10 mouse cellular contexts compared by ENCODE assay signal in genomic region chr10:5790657-5791056, GRCm38 (mm10). TPM values are rescaled to one million over a fixed set of nuclear protein-coding genes. Genes with fewer than 3 reads are reported as not detected.
A peak's percentile ranks its signal among the peaks of the same experiment; 100 is the strongest.
DNase-seq lines count a peak whose midpoint lies in the region; ATAC-seq and TF ChIP-seq lines count a peak whose summit lies in the region.
"Had no signal": no experiment of that assay in that cellular context is flagged by ENCODE, and none has a peak within 500 bp of the region (broad histone marks: within the 10 kb centered on the region; RNA-seq: fewer than 3 reads in every experiment).

No protein-coding gene starts in this region.

- H3K4me3 ChIP-seq in kidney, adult 2 months (ENCODE audit: insufficient read depth, low read depth, low read length): no peak overlapping the region
- H3K4me3 ChIP-seq in kidney, embryonic 15.5 days (replicated peaks): no peak overlapping the region
- no peak overlapping the region for H3K4me3 ChIP-seq in MEL (ENCODE audit: control insufficient read depth in 1 of 2, insufficient read depth in 1 of 2, low read depth in 2 of 2, low read length in 2 of 2)
- H3K4me3 ChIP-seq in neural tube, embryonic 12.5 days: no peak overlapping the region
- H3K4me3 ChIP-seq: embryonic facial prominence, embryonic 12.5 days; limb, embryonic 15.5 days had no signal

- DNase-seq in kidney, adult 2 months: peak; percentile 38
- peak; percentile 66 for DNase-seq in MEL (ENCODE audit: low read depth, low spot score)
- DNase-seq in brain, adult 2 months (ENCODE audit: low read depth, low spot score): peak; percentile 65
- peak; percentile 44 to 61 for DNase-seq in frontal cortex, postnatal 36 days (ENCODE audit: low spot score in 2 of 2)
- peak; percentile 51 to 64 for DNase-seq in left cerebral cortex, postnatal 25 days (ENCODE audit: low spot score in 2 of 2)

- WGBS in kidney, adult 2 months: 14% methylated on average over 12 of the region's 12 CpGs
- 20% methylated on average over 12 of the region's 12 CpGs for WGBS in kidney, embryonic 15.5 days
- 24% methylated on average over 12 of the region's 12 CpGs for WGBS in neural tube, embryonic 12.5 days

- no peaks in the 10 kb centered on the region for H3K27me3 ChIP-seq in kidney, adult 2 months (replicated peaks; ENCODE audit: control insufficient read depth, insufficient read depth, low read length)
- no peaks in the 10 kb centered on the region for H3K27me3 ChIP-seq in kidney, embryonic 15.5 days
- peaks cover 0 to 2% of the 10 kb centered on the region in 2 experiments; a peak in 2 of 4 replicates for H3K27me3 ChIP-seq in MEL (ENCODE audit: control insufficient read depth in 1 of 2, insufficient read depth in 2 of 2, low read length in 2 of 2)
- H3K27me3 ChIP-seq in neural tube, embryonic 12.5 days (replicated peaks): no peaks in the 10 kb centered on the region
- H3K27me3 ChIP-seq: embryonic facial prominence, embryonic 12.5 days; limb, embryonic 15.5 days had no signal

- H3K4me2 ChIP-seq in kidney, embryonic 15.5 days: no peak overlapping the region
- no peak overlapping the region for H3K4me2 ChIP-seq in neural tube, embryonic 12.5 days (replicated peaks)
- H3K4me2 ChIP-seq: embryonic facial prominence, embryonic 12.5 days; limb, embryonic 15.5 days had no signal

- intact Hi-C loops in left cerebral cortex, postnatal 25 days (cut with DNase I): loop anchor here (2.0 to 10.0 kb wide), 3 partner anchors 156 to 476 kb away; no protein-coding TSS in a partner anchor

- no peak for TF ChIP-seq POLR2A in kidney, adult 2 months (IDR thresholded peaks at IDR 0.05; ENCODE audit: low read depth, low read length)
- no peak for TF ChIP-seq POLR2A in MEL (IDR thresholded peaks at IDR 0.05; ENCODE audit: control insufficient read depth in 1 of 2, insufficient read depth in 1 of 2, low read depth in 1 of 2, low read length in 2 of 2, poor library complexity in 1 of 2)

- H3K9me3 ChIP-seq in kidney, embryonic 15.5 days (replicated peaks): no peaks in the 10 kb centered on the region
- no peaks in the 10 kb centered on the region for H3K9me3 ChIP-seq in MEL (replicated peaks; ENCODE audit: insufficient read depth, low read length)
- no peaks in the 10 kb centered on the region for H3K9me3 ChIP-seq in neural tube, embryonic 12.5 days
- H3K9me3 ChIP-seq: embryonic facial prominence, embryonic 12.5 days; limb, embryonic 15.5 days had no signal

- H3K9ac ChIP-seq in kidney, embryonic 15.5 days: no peak overlapping the region
- H3K9ac ChIP-seq in MEL (ENCODE audit: control insufficient read depth, low read depth, low read length, poor library complexity, severe bottlenecking): no peak overlapping the region
- no peak overlapping the region for H3K9ac ChIP-seq in neural tube, embryonic 12.5 days
- H3K9ac ChIP-seq: embryonic facial prominence, embryonic 12.5 days; limb, embryonic 15.5 days had no signal

- no peaks in the 10 kb centered on the region for H3K4me1 ChIP-seq in kidney, adult 2 months (ENCODE audit: control insufficient read depth, insufficient read depth, low read length)
- no peaks in the 10 kb centered on the region for H3K4me1 ChIP-seq in kidney, embryonic 15.5 days
- H3K4me1 ChIP-seq in MEL (ENCODE audit: control insufficient read depth in 1 of 2, insufficient read depth in 2 of 2, low read length in 2 of 2): no peaks in the 10 kb centered on the region
- no peaks in the 10 kb centered on the region for H3K4me1 ChIP-seq in neural tube, embryonic 12.5 days
- H3K4me1 ChIP-seq: embryonic facial prominence, embryonic 12.5 days; limb, embryonic 15.5 days had no signal

- peak; percentile 62 for TF ChIP-seq CTCF in kidney, adult 2 months (conservative IDR thresholded peaks at IDR 0.05; ENCODE audit: insufficient read depth, insufficient read length, low read depth, low read length)
- TF ChIP-seq CTCF in MEL (IDR thresholded peaks at IDR 0.05 in 2 of 3, conservative IDR thresholded peaks at IDR 0.05 in 1 of 3; ENCODE audit: control insufficient read depth in 1 of 3, insufficient read depth in 1 of 3, low read depth in 2 of 3, low read length in 3 of 3, poor library complexity in 1 of 3, severe bottlenecking in 1 of 3): peak; percentile 39 to 89 (median 74)

- H3K27ac ChIP-seq in kidney, adult 2 months (ENCODE audit: insufficient read depth, low read depth, low read length): no peak overlapping the region
- no peak overlapping the region for H3K27ac ChIP-seq in kidney, embryonic 15.5 days
- no peak overlapping the region for H3K27ac ChIP-seq in MEL (ENCODE audit: control insufficient read depth, low read depth, low read length)
- H3K27ac ChIP-seq in neural tube, embryonic 12.5 days: no peak overlapping the region
- H3K27ac ChIP-seq: embryonic facial prominence, embryonic 12.5 days; limb, embryonic 15.5 days had no signal

- no peaks in the 10 kb centered on the region for H3K36me3 ChIP-seq in kidney, adult 2 months (ENCODE audit: control insufficient read depth, insufficient read depth, low read length)
- H3K36me3 ChIP-seq in kidney, embryonic 15.5 days: no peaks in the 10 kb centered on the region
- H3K36me3 ChIP-seq in MEL (ENCODE audit: control insufficient read depth in 1 of 2, insufficient read depth in 2 of 2, low read length in 2 of 2): no peaks in the 10 kb centered on the region
- H3K36me3 ChIP-seq in neural tube, embryonic 12.5 days: no peaks in the 10 kb centered on the region
- H3K36me3 ChIP-seq: embryonic facial prominence, embryonic 12.5 days; limb, embryonic 15.5 days had no signal

- no peak for ATAC-seq in kidney, embryonic 15.5 days (replicated peaks; ENCODE audit: low FRiP score)
- ATAC-seq in neural tube, embryonic 12.5 days (ENCODE audit: low FRiP score, low read depth): peak; percentile 53; the same call in 1 of the 2 replicates
- ATAC-seq in activated CD4-positive, CD25-positive, alpha-beta regulatory T cell, adult 4 months: no peak

- H3K79me2 ChIP-seq in MEL (ENCODE audit: control insufficient read depth, insufficient read depth, low read length, poor library complexity): no peaks in the 10 kb centered on the region

- peak; percentile 79 for TF ChIP-seq RAD21 in MEL (IDR thresholded peaks at IDR 0.05; ENCODE audit: low read depth, low read length)

- TF ChIP-seq EP300 in MEL (IDR thresholded peaks at IDR 0.05; ENCODE audit: low read depth in 1 of 2, low read length in 2 of 2): no peak

TF ChIP-seq in MEL, 35 proteins besides CTCF, POLR2A, EP300 and RAD21:
- peak; percentile 82 for TF ChIP-seq SMC3 (IDR thresholded peaks at IDR 0.05; ENCODE audit: low read depth, low read length)
- no peak for TF ChIP-seq TBP (IDR thresholded peaks at IDR 0.05; ENCODE audit: low read depth, low read length)
- no peak for TF ChIP-seq TCF12 (IDR thresholded peaks at IDR 0.05; ENCODE audit: low read depth, low read length)
- TF ChIP-seq JUND (IDR thresholded peaks at IDR 0.05; ENCODE audit: low read depth, low read length): no peak
- TF ChIP-seq UBTF (IDR thresholded peaks at IDR 0.05; ENCODE audit: borderline replicate concordance, insufficient read depth, low read depth, low read length): no peak
- no peak for TF ChIP-seq ZMIZ1 (IDR thresholded peaks at IDR 0.05; ENCODE audit: low read depth, low read length)
- TF ChIP-seq ZC3H11A (IDR thresholded peaks at IDR 0.05; ENCODE audit: low read depth, low read length): peak; percentile 63
- TF ChIP-seq MAFK (IDR thresholded peaks at IDR 0.05; ENCODE audit: borderline replicate concordance, low read depth, low read length): no peak

RNA-seq across cellular contexts. Expression of gene Fbxo5, which starts 14.7 kb away (rescaled TPM):
- 0.64 and 1.1 TPM in 2 replicates for polyA plus RNA-seq in kidney, adult 2 months (2012; rRNA removed)
- polyA plus RNA-seq in kidney, embryonic 15.5 days (2015; fragmentation: Nextera tagmentation; extraction: Ambion mirVana): 75.5 and 79.6 TPM in 2 replicates
- total RNA-seq in MEL (2012; rRNA removed): 41.0 and 48.7 TPM in 2 replicates
- 1,000 to 10,000 TPM in 1 of 2 experiments, 10 to 100 TPM in 1; 36.1 to 1,320 TPM for polyA plus RNA-seq in MEL (2012; ENCODE audit: insufficient read depth in 1 of 2, insufficient read length in 2 of 2, low read depth in 1 of 2, low replicate concordance in 2 of 2, missing spikeins in 1 of 2)
- under 1 TPM; 0.78 to 0.89 TPM for total RNA-seq in left cerebral cortex, postnatal 25 days (2021)
- 45.4 and 50.4 TPM in 2 replicates for polyA plus RNA-seq in neural tube, embryonic 12.5 days (2016; fragmentation: Nextera tagmentation; extraction: Ambion mirVana)
- 10 to 100 TPM; 32.7 to 37.9 TPM for polyA plus RNA-seq in activated CD4-positive, CD25-positive, alpha-beta regulatory T cell, adult 4 months (2017; shearing (Covaris generic))

RNA-seq across cellular contexts. Expression of gene Mtrf1l, which starts 33.1 kb away (rescaled TPM):
- polyA plus RNA-seq in kidney, adult 2 months (2012; rRNA removed): 1.7 and 2.4 TPM in 2 replicates
- 14.5 and 15.3 TPM in 2 replicates for polyA plus RNA-seq in kidney, embryonic 15.5 days (2015; fragmentation: Nextera tagmentation; extraction: Ambion mirVana)
- 4.0 and 4.6 TPM in 2 replicates for total RNA-seq in MEL (2012; rRNA removed)
- polyA plus RNA-seq in MEL (2012; ENCODE audit: insufficient read depth in 1 of 2, insufficient read length in 2 of 2, low read depth in 1 of 2, low replicate concordance in 2 of 2, missing spikeins in 1 of 2): 1 to 10 TPM in 1 of 2 experiments, not detected in 1; 5.6 TPM
- 10 to 100 TPM; 11.1 to 11.3 TPM for total RNA-seq in left cerebral cortex, postnatal 25 days (2021)
- polyA plus RNA-seq in neural tube, embryonic 12.5 days (2016; fragmentation: Nextera tagmentation; extraction: Ambion mirVana): 13.0 and 15.7 TPM in 2 replicates
- polyA plus RNA-seq in activated CD4-positive, CD25-positive, alpha-beta regulatory T cell, adult 4 months (2017; shearing (Covaris generic)): 1 to 10 TPM; 4.4 to 5.5 TPM

Comparison
In these comparisons a context has a peak if more than half of its experiments do, and no peak if none do; other contexts are left out.
1. RNA of gene Fbxo5, which starts 14.7 kb away (polyA plus RNA-seq): 36.1 to 1,320 TPM in MEL, 75.5 to 79.6 TPM in kidney, embryonic 15.5 days, 45.4 to 50.4 TPM in neural tube, embryonic 12.5 days and 32.7 to 37.9 TPM in activated CD4-positive, CD25-positive, alpha-beta regulatory T cell, adult 4 months; 0.64 to 1.1 TPM in kidney, adult 2 months; every median in the first group is over 10 times any median in the second.
2. Peak in every context shown above with its lines, with median percentiles within 50 percentile points of each other: DNase-seq.